Mouse (Mus musculus) liver, embryonic 12.5 days (tissue): Measurements from ENCODE around the gene Lin37. TPM values are rescaled to one million over a fixed set of nuclear protein-coding genes. Genes with fewer than 3 reads are reported as not detected.

Experiments used
- ATAC-seq: fragments of 200-750 bp; cut with Nextera tagmentation; 2 replicates; pipeline ENCODE4 v1.8.0; 2017; ENCODE audit warnings: moderate number of reproducible peaks, mild to moderate bottlenecking, moderate library complexity
- H3K27ac ChIP-seq: fragments of 300-500 bp; sonication (generic); 2 replicates; pipeline ENCODE4 v1.5.1; 2016; ENCODE audit warnings: mild to moderate bottlenecking
- H3K27me3 ChIP-seq: fragments of 300-500 bp; sonication (generic); replicated peaks from 2 replicates; pipeline ENCODE4 v1.6.1; 2016; ENCODE audit warnings: mild to moderate bottlenecking, moderate library complexity
- H3K36me3 ChIP-seq: fragments of 300-500 bp; sonication (generic); 2 replicates; pipeline ENCODE4 v1.6.1; 2016; ENCODE audit warnings: mild to moderate bottlenecking, moderate library complexity
- H3K4me1 ChIP-seq: fragments of 300-500 bp; sonication (generic); 2 replicates; pipeline ENCODE4 v1.6.1; 2016
- H3K4me2 ChIP-seq: fragments of 300-500 bp; sonication (generic); 2 replicates; pipeline ENCODE4 v1.6.1; 2016; ENCODE audit warnings: mild to moderate bottlenecking, moderate library complexity
- H3K4me3 ChIP-seq: fragments of 300-500 bp; sonication (generic); 2 replicates; pipeline ENCODE4 v1.5.1; 2016; ENCODE audit warnings: mild to moderate bottlenecking, moderate library complexity
- H3K9ac ChIP-seq: fragments of 300-500 bp; sonication (generic); 2 replicates; pipeline ENCODE4 v1.6.1; 2016; ENCODE audit warnings: mild to moderate bottlenecking, moderate library complexity
- H3K9me3 ChIP-seq: fragments of 300-500 bp; sonication (generic); replicated peaks from 2 replicates; pipeline ENCODE4 v1.6.1; 2016; ENCODE audit warnings: mild to moderate bottlenecking, moderate library complexity
- WGBS: fragments of 180-500 bp; shearing (Covaris S2); methylation state at CpG from one replicate; pipeline ENCODE4 v1.1.7; 2016; ENCODE audit not compliant: insufficient replicate concordance; 5-methylcytosine and 5-hydroxymethylcytosine counted together
- polyA plus RNA-seq: library from polyadenylated mRNA; unstranded; fragments of >200 nt; fragmentation: Nextera tagmentation; extraction: Ambion mirVana; gene quantifications from 2 replicates; pipeline ENCODE4 v1.2.1, GENCODE M21; 2016

Gene Lin37
- polyA plus RNA-seq, 1 experiment from 2014 or later: 30.3 TPM

GRCm38 (mm10) chr7:30540572-30540971 is 19.1 kb downstream of the Lin37 start:
- Histone ChIP-seq H3K9ac (no peak overlapping the region), H3K27ac (no peak overlapping the region), H3K9me3 (no peaks in the 10 kb centered on the region), H3K4me3 (no peak overlapping the region), H3K27me3 (no peaks in the 10 kb centered on the region), H3K4me1 (peaks cover 17% of the 10 kb centered on the region), H3K4me2 (no peak overlapping the region), H3K36me3 (peaks cover 43% of the 10 kb centered on the region)
- ATAC-seq: no peak
- WGBS: 83% methylated on average over 7 of the region's 7 CpGs

GRCm38 (mm10) chr7:30534633-30535577 is 24.7 kb downstream of the Lin37 start, which contains the start of gene Arhgap33:
Arhgap33 (minus strand) TSS chr7:30535060.
- Histone ChIP-seq H3K9me3 (no peaks in the 10 kb centered on the region), H3K4me1 (peaks cover 43% of the 10 kb centered on the region), H3K36me3 (peaks cover 40% of the 10 kb centered on the region), H3K4me3 (peak within 1 kb of the TSS; percentile 77), H3K27ac (peak within 1 kb of the TSS; percentile 83), H3K9ac (peak within 1 kb of the TSS; percentile 83), H3K27me3 (no peaks in the 10 kb centered on the region), H3K4me2 (peak within 1 kb of the TSS; percentile 99)
- 4% methylated on average over 82 of the region's 84 CpGs for WGBS
- peak; percentile 93 for ATAC-seq

- Histone ChIP-seq H3K27me3 (no peaks in the 10 kb centered on the region), H3K9me3 (no peaks in the 10 kb centered on the region), H3K27ac (peak overlapping the region; percentile 83), H3K4me2 (peak overlapping the region; percentile 99), H3K4me1 (peaks cover 43% of the 10 kb centered on the region), H3K36me3 (peaks cover 40% of the 10 kb centered on the region), H3K9ac (peak overlapping the region; percentile 83), H3K4me3 (peak overlapping the region; percentile 77)
- peak; percentile 1; the same call in 1 of the 2 replicates for ATAC-seq
- 12% methylated on average over 25 of the region's 26 CpGs for WGBS
These were observed 25.6 kb downstream of the Lin37 start for GRCm38 (mm10) chr7:30533941-30534632.

GRCm38 (mm10) chr7:30532931-30533330 is 26.7 kb downstream of the Lin37 start:
- no peak for ATAC-seq
- peaks cover 49% of the 10 kb centered on the region for H3K36me3 ChIP-seq
- H3K4me2 ChIP-seq: peak overlapping the region; percentile 19; the same call in 1 of the 2 replicates
- H3K4me1 ChIP-seq: peaks cover 43% of the 10 kb centered on the region
- H3K9ac ChIP-seq: no peak overlapping the region
- H3K4me3 ChIP-seq: no peak overlapping the region
- H3K27me3 ChIP-seq: no peaks in the 10 kb centered on the region
- H3K27ac ChIP-seq: no peak overlapping the region
- H3K9me3 ChIP-seq: no peaks in the 10 kb centered on the region
- WGBS: 61% methylated on average over 8 of the region's 8 CpGs

- no peak for ATAC-seq
- H3K9me3 ChIP-seq: no peaks in the 10 kb centered on the region
- H3K9ac ChIP-seq: no peak overlapping the region
- WGBS: 73% methylated on average over 9 of the region's 9 CpGs
- no peaks in the 10 kb centered on the region for H3K27me3 ChIP-seq
- H3K36me3 ChIP-seq: peaks cover 65% of the 10 kb centered on the region
- H3K4me3 ChIP-seq: no peak overlapping the region
- H3K27ac ChIP-seq: no peak overlapping the region
- H3K4me2 ChIP-seq: no peak overlapping the region
- H3K4me1 ChIP-seq: peaks cover 44% of the 10 kb centered on the region
These were observed 28.3 kb downstream of the Lin37 start for GRCm38 (mm10) chr7:30531291-30531815.

- H3K36me3 ChIP-seq: peaks cover 87% of the 10 kb centered on the region
- no peak overlapping the region for H3K4me2 ChIP-seq
- H3K27me3 ChIP-seq: no peaks in the 10 kb centered on the region
- ATAC-seq: no peak
- H3K27ac ChIP-seq: no peak overlapping the region
- peaks cover 16% of the 10 kb centered on the region for H3K4me1 ChIP-seq
- no peak overlapping the region for H3K4me3 ChIP-seq
- 78% methylated on average over 14 of the region's 14 CpGs for WGBS
- no peaks in the 10 kb centered on the region for H3K9me3 ChIP-seq
- H3K9ac ChIP-seq: no peak overlapping the region
These were observed 32.7 kb downstream of the Lin37 start for GRCm38 (mm10) chr7:30526981-30527380.

GRCm38 (mm10) chr7:30526399-30526798 is 33.2 kb downstream of the Lin37 start:
- Histone ChIP-seq H3K4me3 (no peak overlapping the region), H3K36me3 (peaks cover 81% of the 10 kb centered on the region), H3K9ac (no peak overlapping the region), H3K4me1 (peaks cover 10% of the 10 kb centered on the region), H3K9me3 (no peaks in the 10 kb centered on the region), H3K27me3 (no peaks in the 10 kb centered on the region), H3K4me2 (no peak overlapping the region; the same call in 1 of the 2 replicates), H3K27ac (no peak overlapping the region)
- ATAC-seq: no peak
- 54% methylated on average over 17 of the region's 17 CpGs for WGBS

GRCm38 (mm10) chr7:30525954-30526353 is 33.7 kb downstream of the Lin37 start:
- H3K4me3 ChIP-seq: no peak overlapping the region
- H3K27ac ChIP-seq: no peak overlapping the region
- no peaks in the 10 kb centered on the region for H3K9me3 ChIP-seq
- H3K36me3 ChIP-seq: peaks cover 77% of the 10 kb centered on the region
- H3K4me1 ChIP-seq: peaks cover 6% of the 10 kb centered on the region; the same call in 1 of the 2 replicates
- H3K9ac ChIP-seq: no peak overlapping the region
- H3K4me2 ChIP-seq: no peak overlapping the region
- no peak for ATAC-seq
- WGBS: 48% methylated on average over 10 of the region's 10 CpGs
- no peaks in the 10 kb centered on the region for H3K27me3 ChIP-seq

GRCm38 (mm10) chr7:30524487-30524886 is 35.2 kb downstream of the Lin37 start:
- Histone ChIP-seq H3K27ac (no peak overlapping the region), H3K4me2 (no peak overlapping the region), H3K4me1 (peaks cover 6% of the 10 kb centered on the region; the same call in 1 of the 2 replicates), H3K4me3 (no peak overlapping the region), H3K36me3 (peaks cover 62% of the 10 kb centered on the region), H3K27me3 (0 out of 2 replicates have a peak, but pooled peaks cover 3% of the 10 kb centered on the region), H3K9ac (no peak overlapping the region), H3K9me3 (no peaks in the 10 kb centered on the region)
- WGBS: 80% methylated on average over 6 of the region's 6 CpGs
- ATAC-seq: no peak

GRCm38 (mm10) chr7:30522871-30523270 is 36.8 kb downstream of the Lin37 start:
- Histone ChIP-seq H3K4me2 (no peak overlapping the region), H3K27me3 (0 out of 2 replicates have a peak, but pooled peaks cover 3% of the 10 kb centered on the region), H3K9ac (no peak overlapping the region), H3K4me1 (peaks cover 6% of the 10 kb centered on the region; the same call in 1 of the 2 replicates), H3K27ac (no peak overlapping the region), H3K9me3 (no peaks in the 10 kb centered on the region), H3K4me3 (no peak overlapping the region), H3K36me3 (peaks cover 46% of the 10 kb centered on the region)
- no peak for ATAC-seq
- WGBS: 85% methylated on average over 10 of the region's 10 CpGs

- no peak overlapping the region for H3K9ac ChIP-seq
- 0 out of 2 replicates have a peak, but pooled peaks cover 3% of the 10 kb centered on the region for H3K27me3 ChIP-seq
- H3K36me3 ChIP-seq: peaks cover 26% of the 10 kb centered on the region
- H3K4me1 ChIP-seq: 0 out of 2 replicates have a peak, but pooled peaks cover under 1% of the 10 kb centered on the region
- H3K27ac ChIP-seq: no peak overlapping the region
- ATAC-seq: no peak
- no peak overlapping the region for H3K4me3 ChIP-seq
- no peak overlapping the region for H3K4me2 ChIP-seq
- H3K9me3 ChIP-seq: no peaks in the 10 kb centered on the region
- WGBS: 72% methylated on average over 5 of the region's 5 CpGs
These were observed 38.8 kb downstream of the Lin37 start for GRCm38 (mm10) chr7:30520856-30521255.
